Mouse (Mus musculus) liver, embryonic 11.5 days (tissue): ENCODE measurements at regions not wholly inside any gene's neighbourhood (a gene's known extent, or its start where the extent isn't known, plus 50 kb on each side); places are given as distances from the start of the nearest gene placed in this dataset.

Experiments
- ATAC-seq: fragments of 200-750 bp; cut with Nextera tagmentation; replicated peaks from 2 replicates; pipeline ENCODE4 v1.8.0; 2017; ENCODE audit warnings: moderate number of reproducible peaks, mild to moderate bottlenecking, moderate TSS enrichment, moderate library complexity; ENCODE audit not compliant: low FRiP score
- DNase-seq: peaks from one replicate; pipeline ENCODE4 v3.0.0-alpha.2; 2017; ENCODE audit warnings: low spot score
- H3K27ac ChIP-seq: fragments of 300-500 bp; sonication (generic); 2 replicates; pipeline ENCODE4 v1.5.1; 2014; ENCODE audit warnings: mild to moderate bottlenecking, low read depth, low read length, control low read depth
- H3K27me3 ChIP-seq: fragments of 300-500 bp; sonication (generic); replicated peaks from 2 replicates; pipeline ENCODE4 v1.6.1; 2014; ENCODE audit warnings: low read length, mixed read lengths; ENCODE audit not compliant: control insufficient read depth, insufficient read depth
- H3K36me3 ChIP-seq: fragments of 300-500 bp; sonication (generic); 2 replicates; pipeline ENCODE4 v1.6.1; 2014; ENCODE audit warnings: mild to moderate bottlenecking, low read length, moderate library complexity, mixed read lengths; ENCODE audit not compliant: control insufficient read depth, insufficient read depth
- H3K4me1 ChIP-seq: fragments of 300-500 bp; sonication (generic); replicated peaks from 2 replicates; pipeline ENCODE4 v1.6.1; 2014; ENCODE audit warnings: low read length, mixed read lengths; ENCODE audit not compliant: control insufficient read depth, insufficient read depth
- H3K4me2 ChIP-seq: fragments of 300-500 bp; sonication (generic); 2 replicates; pipeline ENCODE4 v1.6.1; 2014; ENCODE audit warnings: mild to moderate bottlenecking, control low read depth, moderate library complexity
- H3K4me3 ChIP-seq: fragments of 300-500 bp; sonication (generic); 2 replicates; pipeline ENCODE4 v1.5.1; 2014; ENCODE audit warnings: low read depth, low read length, control low read depth
- H3K9ac ChIP-seq: fragments of 300-500 bp; sonication (generic); 2 replicates; pipeline ENCODE4 v1.6.1; 2014; ENCODE audit warnings: low read depth, low read length, control low read depth
- H3K9me3 ChIP-seq: fragments of 300-500 bp; sonication (generic); 2 replicates; pipeline ENCODE4 v1.6.1; 2016; ENCODE audit warnings: low read length, inconsistent platforms, mixed read lengths; ENCODE audit not compliant: control insufficient read depth
- WGBS: fragments of 180-500 bp; shearing (Covaris S2); extraction: QIAGEN DNeasy Blood & Tissue Kit; methylation state at CpG from one replicate; pipeline ENCODE4 v1.1.7; 2014; 5-methylcytosine and 5-hydroxymethylcytosine counted together

DNA sequence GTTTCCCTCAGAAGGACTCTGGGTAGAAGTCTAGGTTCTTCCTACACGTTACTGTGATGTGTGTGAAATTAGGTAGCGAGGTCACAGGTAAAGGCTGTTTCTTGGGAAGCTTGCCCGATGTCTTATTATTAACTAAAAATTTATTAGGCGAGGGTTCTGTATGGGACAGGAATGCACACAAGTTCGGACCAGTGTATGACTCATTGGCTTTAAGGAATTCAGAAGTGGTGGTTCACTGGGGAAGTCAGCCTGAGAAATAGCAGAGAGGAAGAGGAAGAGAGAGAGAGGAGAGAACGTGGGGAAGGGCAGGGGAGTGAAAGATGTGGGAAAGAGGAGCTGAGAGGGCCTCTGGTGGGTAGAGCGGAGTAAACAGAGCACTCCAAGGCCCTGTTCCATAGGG, 70.8 kb upstream of the Slc38a2 start:
- Histone ChIP-seq H3K4me3 (no peak overlapping the region), H3K9me3 (no peaks in the 10 kb centered on the region), H3K27me3 (no peaks in the 10 kb centered on the region), H3K36me3 (no peaks in the 10 kb centered on the region), H3K4me2 (no peak overlapping the region), H3K4me1 (peaks cover 9% of the 10 kb centered on the region), H3K27ac (no peak overlapping the region), H3K9ac (no peak overlapping the region)
- DNase-seq (no peak), ATAC-seq (no peak)
- 73% methylated on average over 7 of the region's 7 CpGs for WGBS

- Histone ChIP-seq H3K4me2 (no peak overlapping the region), H3K4me3 (no peak overlapping the region), H3K9me3 (no peaks in the 10 kb centered on the region), H3K36me3 (no peaks in the 10 kb centered on the region), H3K9ac (no peak overlapping the region), H3K4me1 (peaks cover 8% of the 10 kb centered on the region), H3K27ac (no peak overlapping the region; the same call in 1 of the 2 replicates), H3K27me3 (no peaks in the 10 kb centered on the region)
- 61% methylated on average over 11 of the region's 11 CpGs for WGBS
- DNase-seq, result no peak
- ATAC-seq, result no peak; the same call in 1 of the 2 replicates
These were observed 70.2 kb upstream of the Slc38a2 start for GRCm38 (mm10) chr15:96769751-96770150.

- no peaks in the 10 kb centered on the region for H3K9me3 ChIP-seq
- H3K4me1 ChIP-seq, result peaks cover 7% of the 10 kb centered on the region
- ATAC-seq (0 out of 2 replicates have a peak, but pooled peaks have one; percentile 34), DNase-seq (no peak)
- H3K4me2 ChIP-seq, result no peak overlapping the region
- WGBS, result 77% methylated on average over 19 of the region's 19 CpGs
- H3K36me3 ChIP-seq, result no peaks in the 10 kb centered on the region
- no peak overlapping the region for H3K4me3 ChIP-seq
- H3K9ac ChIP-seq, result no peak overlapping the region
- no peaks in the 10 kb centered on the region for H3K27me3 ChIP-seq
- no peak overlapping the region for H3K27ac ChIP-seq
These were observed 68.9 kb upstream of the Slc38a2 start for GRCm38 (mm10) chr15:96768301-96768993.

DNA sequence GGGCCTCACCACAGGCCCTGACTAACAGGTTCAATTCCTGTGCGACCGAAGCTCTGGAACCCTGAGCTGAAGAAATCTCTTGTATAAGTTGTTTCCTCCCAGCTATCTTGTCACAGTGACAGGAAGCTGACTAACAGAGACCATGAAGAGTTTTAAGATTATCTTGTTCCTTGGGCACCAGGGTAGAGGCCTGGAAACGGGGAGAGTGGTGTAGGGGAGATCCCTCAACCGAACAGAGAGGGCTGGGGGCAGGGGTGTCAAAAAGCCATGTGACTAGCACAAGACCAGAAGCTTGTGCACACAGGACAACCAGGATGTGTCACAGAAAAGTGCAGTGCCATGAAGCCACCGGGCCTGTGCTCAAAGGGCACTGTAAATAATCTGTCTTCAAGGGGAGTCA, 67.7 kb upstream of the Slc38a2 start:
- 57% methylated on average over 5 of the region's 5 CpGs for WGBS
- ATAC-seq (no peak), DNase-seq (no peak)
- no peak overlapping the region for H3K4me3 ChIP-seq
- H3K9me3 ChIP-seq, result no peaks in the 10 kb centered on the region
- H3K36me3 ChIP-seq, result no peaks in the 10 kb centered on the region
- H3K27me3 ChIP-seq, result no peaks in the 10 kb centered on the region
- no peak overlapping the region for H3K27ac ChIP-seq
- no peak overlapping the region for H3K4me2 ChIP-seq
- H3K9ac ChIP-seq, result no peak overlapping the region
- peaks cover 7% of the 10 kb centered on the region for H3K4me1 ChIP-seq

DNA sequence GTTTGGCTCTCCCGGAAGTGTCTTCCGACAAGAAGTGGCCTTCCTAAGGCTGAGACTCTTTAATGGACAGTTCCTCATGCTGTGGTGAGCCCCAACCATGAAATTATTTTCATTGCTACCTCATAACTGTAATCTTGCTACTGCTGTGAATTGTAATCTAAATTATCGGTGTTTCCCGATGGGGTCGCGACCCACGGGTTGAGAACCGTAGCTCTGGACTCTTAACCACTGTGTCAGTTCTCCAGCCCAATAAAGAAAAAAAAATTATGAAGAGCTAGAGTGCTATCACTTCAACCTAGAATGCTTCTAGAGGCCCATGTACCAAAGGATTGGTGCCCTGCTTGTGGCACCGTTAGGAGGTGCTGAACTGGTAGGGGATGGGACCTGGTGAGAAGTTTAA, 66.7 kb upstream of the Slc38a2 start:
- H3K36me3 ChIP-seq, result no peaks in the 10 kb centered on the region
- ATAC-seq (no peak), DNase-seq (no peak)
- H3K4me3 ChIP-seq, result no peak overlapping the region
- H3K9me3 ChIP-seq, result no peaks in the 10 kb centered on the region
- H3K27ac ChIP-seq, result no peak overlapping the region
- peaks cover 7% of the 10 kb centered on the region for H3K4me1 ChIP-seq
- no peaks in the 10 kb centered on the region for H3K27me3 ChIP-seq
- no peak overlapping the region for H3K4me2 ChIP-seq
- 95% methylated on average over 9 of the region's 9 CpGs for WGBS
- H3K9ac ChIP-seq, result no peak overlapping the region

DNA sequence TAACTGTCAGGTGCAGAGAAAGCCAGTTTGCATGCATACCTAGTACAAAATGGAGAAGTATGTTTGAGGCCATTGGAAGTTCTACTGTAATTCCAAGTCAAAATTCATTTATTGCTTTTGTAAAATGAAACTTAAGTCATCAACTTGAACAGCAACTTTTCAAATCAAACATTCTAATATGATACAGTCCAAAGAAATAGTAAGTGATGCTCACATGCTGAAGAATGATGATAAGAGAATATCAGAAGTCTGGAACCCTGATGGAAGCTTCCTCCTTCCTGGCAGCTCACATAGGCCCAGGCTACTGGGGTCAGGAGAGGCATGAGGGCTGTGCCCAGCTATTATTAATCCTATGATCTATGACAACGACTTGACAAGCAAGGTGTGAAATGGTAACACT, 64.1 kb upstream of the Slc38a2 start:
- Histone ChIP-seq H3K4me2 (no peak overlapping the region), H3K4me1 (peaks cover 2% of the 10 kb centered on the region), H3K27me3 (no peaks in the 10 kb centered on the region), H3K9ac (no peak overlapping the region), H3K9me3 (no peaks in the 10 kb centered on the region), H3K36me3 (no peaks in the 10 kb centered on the region), H3K27ac (no peak overlapping the region), H3K4me3 (no peak overlapping the region)
- ATAC-seq (no peak), DNase-seq (no peak)
- WGBS, result 63% methylated on average over 1 of the region's 1 CpGs

DNA sequence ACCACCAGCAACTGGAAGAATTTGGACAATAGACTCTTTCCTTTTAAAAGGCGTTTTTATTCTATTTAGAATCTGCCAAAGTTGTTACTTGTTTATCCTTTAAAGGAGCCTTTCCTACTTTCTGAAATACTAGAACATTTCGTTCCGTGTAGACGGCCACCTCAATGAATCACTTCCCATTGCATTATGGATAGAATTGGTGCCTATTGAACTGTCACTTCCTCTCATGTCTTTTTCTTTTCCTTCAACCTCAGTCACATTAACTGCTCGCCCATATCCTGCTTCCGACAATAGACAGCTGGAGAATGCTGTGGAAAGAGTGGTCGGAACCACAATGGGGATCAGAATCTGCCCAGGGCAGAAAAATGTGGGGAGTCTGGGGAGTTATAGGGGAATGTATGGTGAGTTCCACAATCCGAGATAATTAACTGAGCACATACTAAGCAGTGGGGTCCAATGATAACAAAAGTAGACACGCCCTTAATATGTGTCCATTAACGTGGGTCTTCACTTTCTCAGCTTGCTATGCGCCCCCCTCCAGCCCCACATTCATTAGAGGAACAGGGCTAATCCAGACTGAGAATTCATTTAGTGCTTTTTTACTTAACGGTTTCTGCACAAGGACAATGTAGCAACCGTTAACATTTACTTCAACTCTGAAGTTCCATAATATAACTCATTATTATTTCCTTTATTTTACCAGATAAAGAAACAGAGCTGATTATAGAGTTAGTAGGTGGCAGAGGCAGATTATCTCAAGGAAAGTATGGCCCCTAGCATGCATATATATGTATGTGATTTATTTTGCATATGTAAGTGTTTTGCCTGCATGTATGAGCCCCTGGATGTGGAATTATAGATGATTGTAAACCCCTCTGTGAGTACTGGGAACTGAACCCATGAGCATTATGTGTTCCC, 59.8 kb upstream of the Slc38a2 start:
- ATAC-seq, result no peak; the same call in 1 of the 2 replicates
- no peak overlapping the region for H3K4me2 ChIP-seq

DNA sequence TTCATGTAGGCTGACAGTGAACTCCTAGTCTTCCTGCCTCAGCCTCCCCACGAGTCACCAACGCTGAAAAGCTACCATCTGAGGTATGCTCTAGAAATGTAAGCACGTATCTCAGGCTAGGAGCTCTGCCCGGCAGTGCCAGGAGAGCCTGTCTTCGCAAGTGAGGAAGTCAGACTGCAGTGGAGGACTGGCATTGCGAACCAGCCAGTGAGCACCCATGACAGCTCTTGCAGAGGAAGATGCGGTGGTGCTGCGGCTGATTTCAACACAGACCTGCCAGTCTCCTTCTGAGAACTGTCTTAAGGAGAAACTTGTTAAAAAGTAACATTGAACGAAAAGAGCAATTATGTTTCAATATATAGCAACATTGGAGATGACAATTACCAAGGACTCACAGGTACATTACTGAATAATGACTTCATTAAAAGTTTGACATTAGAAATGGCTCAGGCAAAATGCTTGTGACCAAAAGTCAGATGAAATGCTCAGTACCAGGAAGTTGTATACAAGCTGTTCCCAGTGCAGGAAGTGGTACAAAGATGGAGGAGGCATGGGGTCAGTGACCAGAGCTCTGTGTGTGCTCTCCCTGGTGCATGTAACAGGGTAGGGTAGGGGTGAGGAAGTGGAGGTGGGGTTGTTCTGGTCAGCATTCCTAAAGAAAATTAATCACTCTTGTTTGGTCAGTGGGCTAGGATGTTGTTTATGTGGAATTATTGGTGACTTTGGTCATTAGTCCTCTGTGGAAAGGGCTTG, 58.1 kb upstream of the Slc38a2 start:
- Histone ChIP-seq H3K4me2 (no peak overlapping the region), H3K36me3 (no peaks in the 10 kb centered on the region), H3K4me3 (no peak overlapping the region), H3K4me1 (no peaks in the 10 kb centered on the region), H3K9me3 (no peaks in the 10 kb centered on the region), H3K27me3 (no peaks in the 10 kb centered on the region), H3K9ac (no peak overlapping the region), H3K27ac (no peak overlapping the region)
- DNase-seq (no peak), ATAC-seq (0 out of 2 replicates have a peak, but pooled peaks have one; percentile 43)
- WGBS, result 59% methylated on average over 9 of the region's 9 CpGs

More for the DNA sequence above, 59.8 kb upstream of the Slc38a2 start:
- DNase-seq, result no peak
- no peak overlapping the region for H3K4me3 ChIP-seq
- WGBS, result 66% methylated on average over 13 of the region's 13 CpGs
- no peak overlapping the region for H3K27ac ChIP-seq
- H3K9me3 ChIP-seq, result no peaks in the 10 kb centered on the region
- no peak overlapping the region for H3K9ac ChIP-seq
- no peaks in the 10 kb centered on the region for H3K36me3 ChIP-seq
- no peaks in the 10 kb centered on the region for H3K4me1 ChIP-seq
- no peaks in the 10 kb centered on the region for H3K27me3 ChIP-seq
